Mouse (Mus musculus): ENCODE measurements at regions not wholly inside any gene's neighbourhood (a gene's known extent, or its start where the extent isn't known, plus 50 kb on each side); places are given as distances from the start of the nearest gene placed in this dataset.
"Not testable (repeated sequence)": the region's sequence is repeated elsewhere in the genome, so short reads cannot be mapped to it uniquely, and the experiment has no call there.

GRCm38 (mm10) chr11:24925135-24925534, 847.3 kb downstream of the Bcl11a start:
- DNase-seq, result no peak

- DNase-seq, result no peak
Observed at GRCm38 (mm10) chr11:24943646-24944045, 865.8 kb downstream of the Bcl11a start.

GRCm38 (mm10) chr11:24951161-24951560, 873.3 kb downstream of the Bcl11a start:
- DNase-seq, result no peak

GRCm38 (mm10) chr11:24972359-24972758, 894.5 kb downstream of the Bcl11a start:
- DNase-seq, result no peak

- no peak for DNase-seq
Observed at GRCm38 (mm10) chr11:24980193-24980665, 902.4 kb downstream of the Bcl11a start.

GRCm38 (mm10) chr11:24983060-24983629, 905.3 kb downstream of the Bcl11a start:
- DNase-seq, result no peak

GRCm38 (mm10) chr11:25005491-25005890, 927.6 kb downstream of the Bcl11a start:
- DNase-seq, result no peak

- no peak for DNase-seq
Observed at GRCm38 (mm10) chr11:25026786-25027185, 948.9 kb downstream of the Bcl11a start.

GRCm38 (mm10) chr11:25040983-25041382, 963.1 kb downstream of the Bcl11a start:
- no peak for DNase-seq

GRCm38 (mm10) chr11:25042763-25043162, 964.9 kb downstream of the Bcl11a start:
- no peak for DNase-seq

- no peak for DNase-seq
Observed at GRCm38 (mm10) chr11:25045339-25045738, 967.5 kb downstream of the Bcl11a start.

GRCm38 (mm10) chr11:25045977-25046376, 968.1 kb downstream of the Bcl11a start:
- DNase-seq, result peak; percentile 4

GRCm38 (mm10) chr11:25055698-25056097, 977.8 kb downstream of the Bcl11a start:
- DNase-seq, result no peak

- DNase-seq, result no peak
Observed at GRCm38 (mm10) chr11:25057093-25057521, 979.3 kb downstream of the Bcl11a start.

GRCm38 (mm10) chr11:25057543-25057942, 979.7 kb downstream of the Bcl11a start:
- DNase-seq, result no peak

GRCm38 (mm10) chr11:25063042-25063441, 985.2 kb downstream of the Bcl11a start:
- no peak for DNase-seq

GRCm38 (mm10) chr11:25063978-25064377, 986.1 kb downstream of the Bcl11a start:
- DNase-seq, result no peak

GRCm38 (mm10) chr11:25099976-25100375, 1022.1 kb downstream of the Bcl11a start:
- DNase-seq, result not testable (repeated sequence)

- DNase-seq, result no peak
Observed at GRCm38 (mm10) chr11:25104432-25104831, 1026.6 kb downstream of the Bcl11a start.

GRCm38 (mm10) chr11:25124458-25124857, 1046.6 kb downstream of the Bcl11a start:
- DNase-seq, result no peak

- no peak for DNase-seq
Observed at GRCm38 (mm10) chr11:25142226-25142625, 1064.4 kb downstream of the Bcl11a start.

GRCm38 (mm10) chr11:25142833-25143232, 1065.0 kb downstream of the Bcl11a start:
- DNase-seq, result no peak

- no peak for DNase-seq
Observed at GRCm38 (mm10) chr11:25147287-25147686, 1063.3 kb downstream of the 5730522E02Rik start.

GRCm38 (mm10) chr11:25156705-25157104, 1053.9 kb downstream of the 5730522E02Rik start:
- no peak for DNase-seq

All from liver (tissue).